Mouse (Mus musculus) CD4-positive, CD25-positive, alpha-beta regulatory T cell, adult 4 months (primary cell): ENCODE results near the gene Ripk1. TPM values are rescaled to one million over a fixed set of nuclear protein-coding genes. Genes with fewer than 3 reads are reported as not detected.
A peak's percentile ranks its signal among the peaks of the same experiment; 100 is the strongest.

Source experiments
- ATAC-seq: one replicate; pipeline ENCODE4 v1.8.0; 2017
- polyA plus RNA-seq, 2 experiments: library from polyadenylated mRNA; unstranded; fragments of 100-300 nt; shearing (Covaris generic); gene quantifications; one replicate each; pipeline ENCODE4 v1.2.1; 2017

Ripk1 gene
- polyA plus RNA-seq, 2 experiments from 2014 or later, result 10.4 to 18.0 TPM

DNA sequence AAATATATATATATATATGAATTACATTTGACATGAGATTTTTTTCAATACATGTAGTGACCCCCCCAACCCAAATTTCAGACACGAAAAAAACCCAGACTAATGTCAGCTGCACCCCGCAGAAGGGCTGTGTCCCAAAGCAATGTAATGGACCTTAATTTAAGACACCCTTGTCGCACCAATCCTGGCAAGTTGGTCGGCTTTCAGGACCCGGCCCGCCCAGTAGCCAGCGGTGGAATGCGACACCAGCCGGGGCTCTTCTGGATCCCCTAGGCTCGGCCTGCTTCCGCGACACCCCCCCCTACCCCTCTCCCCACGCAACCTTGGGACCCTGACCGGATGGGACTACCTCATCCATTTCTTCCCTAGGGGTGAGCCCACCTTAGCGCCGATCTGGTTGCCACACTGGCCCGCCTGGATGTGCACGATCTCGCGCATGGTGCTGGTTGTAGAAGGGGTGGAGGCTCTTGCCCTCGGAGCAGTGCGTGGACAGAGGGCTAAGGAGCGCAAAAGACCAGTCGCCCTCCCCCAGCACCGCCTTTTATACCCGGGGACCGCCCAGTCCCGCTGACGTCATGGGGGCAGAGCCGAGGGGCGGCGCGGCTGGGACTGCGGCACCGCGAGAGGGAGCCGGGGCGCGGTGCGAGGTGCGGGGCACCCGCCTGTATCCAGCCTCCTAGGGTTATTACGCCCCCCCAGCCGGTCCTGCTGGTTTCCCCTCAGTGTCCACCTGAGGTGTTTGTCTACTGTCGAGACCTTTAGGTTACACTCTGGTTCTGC lies 75.5 kb downstream of the Ripk1 start, which contains the start of gene Tubb2a:
Gene Tubb2a, minus strand, starts transcription at position 516 of the 780 bp plus-strand sequence.
- ATAC-seq, result peak; percentile 92

GRCm38 (mm10) chr13:34078500-34079280 lies 76.5 kb downstream of the Ripk1 start:
- ATAC-seq, result peak; percentile 16

DNA sequence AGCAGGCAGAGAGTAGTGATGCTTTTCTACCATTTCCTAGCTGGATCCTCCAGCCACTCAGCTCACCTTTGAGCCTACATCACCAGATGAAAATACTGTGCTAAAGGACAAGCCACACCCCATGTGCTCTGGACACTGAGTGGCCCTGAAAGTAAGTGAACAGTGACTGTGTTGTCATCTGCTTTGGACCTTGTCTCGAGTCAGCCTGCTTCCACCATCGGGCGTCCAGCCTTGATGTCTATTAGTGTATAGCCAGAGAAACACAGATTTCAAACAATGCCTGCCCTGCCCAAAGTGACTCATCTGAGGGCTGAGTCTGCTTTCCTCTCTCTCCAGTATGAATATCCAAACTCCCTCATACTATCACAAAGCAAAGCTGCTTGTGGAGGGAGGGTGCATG lies 77.6 kb downstream of the Ripk1 start:
- no peak for ATAC-seq

DNA sequence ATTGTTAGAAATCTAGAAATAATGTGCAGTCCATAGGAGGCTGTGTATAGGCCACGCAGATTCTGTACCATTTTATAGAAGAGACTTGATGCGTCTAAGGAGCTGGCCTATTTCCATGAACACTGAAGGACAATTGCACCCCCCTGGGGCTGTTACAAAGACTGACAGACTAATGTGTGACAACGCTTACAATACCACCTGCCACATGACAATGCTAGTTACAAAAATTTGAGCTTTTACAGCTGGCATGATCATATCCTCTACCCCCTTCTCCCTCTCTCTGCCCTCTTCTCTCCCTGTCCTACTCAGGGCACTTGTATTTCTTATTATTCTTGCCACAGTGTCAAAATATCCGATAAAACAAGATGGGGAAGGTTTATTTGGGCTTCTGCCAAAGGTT lies 79.8 kb downstream of the Ripk1 start:
- no peak for ATAC-seq

DNA sequence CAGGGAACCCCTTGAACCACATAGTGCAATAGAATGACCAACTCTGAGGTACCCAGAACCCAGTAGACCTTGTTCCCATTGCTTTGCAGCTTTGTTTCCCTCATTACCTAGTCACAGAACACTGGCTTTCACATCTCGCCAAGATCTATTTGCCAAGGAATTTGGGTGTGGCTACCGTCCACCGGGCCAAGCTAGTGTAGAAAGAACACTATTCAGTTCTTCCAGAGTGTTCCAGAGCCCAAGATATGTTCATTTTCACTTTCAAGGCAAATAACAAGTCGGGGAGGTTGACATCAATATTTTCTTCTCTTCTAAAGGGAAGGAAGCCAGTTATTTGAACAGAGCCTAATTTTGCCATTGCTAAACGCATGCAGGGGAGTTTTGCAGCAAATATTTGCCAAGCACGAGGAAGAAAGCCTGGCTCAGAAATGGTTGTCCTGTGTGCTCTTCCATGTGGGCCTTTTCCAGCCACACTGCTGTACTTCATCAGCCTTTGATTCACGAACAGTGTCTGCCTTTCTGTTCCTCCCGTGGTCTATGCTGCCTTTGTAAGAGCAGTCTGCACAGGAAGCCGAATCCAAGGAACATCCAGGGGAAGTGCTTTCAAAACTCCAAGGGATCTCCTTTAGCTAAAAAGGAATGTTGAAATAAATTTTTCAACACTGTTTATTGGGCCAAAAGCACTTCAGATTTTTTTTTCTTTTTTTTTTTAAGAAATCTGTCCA lies 82.0 kb downstream of the Ripk1 start:
- no peak for ATAC-seq

Other genes starting within 250 kb of the Ripk1 start
- gene Serpinb6e, start 159.0 kb upstream of the Ripk1 start, polyA plus RNA-seq, result not detected
- gene Serpinb6c, start 96.7 kb upstream of the Ripk1 start, polyA plus RNA-seq, result under 1 TPM in 1 of 2 experiments, not detected in 1; 0.48 TPM
- gene Nqo2, start 37.7 kb upstream of the Ripk1 start, polyA plus RNA-seq, result 1 to 10 TPM; 6.9 to 9.8 TPM
- 10 to 100 TPM; 30.8 to 36.8 TPM for gene Serpinb6a, start 431 bp downstream of the Ripk1 start, polyA plus RNA-seq
- 10 to 100 TPM; 29.9 to 36.0 TPM for gene Bphl, start 35.2 kb downstream of the Ripk1 start, polyA plus RNA-seq
- 10 to 100 TPM; 17.8 to 20.1 TPM for gene Tubb2a, start 75.6 kb downstream of the Ripk1 start, polyA plus RNA-seq
- gene Tubb2b, start 128.1 kb downstream of the Ripk1 start, polyA plus RNA-seq, result under 1 TPM; 0.59 to 0.72 TPM
- gene Psmg4, start 160.6 kb downstream of the Ripk1 start, polyA plus RNA-seq, result 10 to 100 TPM; 36.0 to 41.4 TPM